Mouse (Mus musculus) olfactory bulb, adult 2 months (tissue): ENCODE results near the gene Zfyve28.

Source experiments
- CTCF ChIP-seq: fragments of 200-500 bp; IDR thresholded peaks from 2 replicates; pipeline ENCODE4 v1.5.1; 2012; ENCODE audit warnings: low read depth, mild to moderate bottlenecking, low read length, moderate library complexity; ENCODE audit not compliant: insufficient read depth
- POLR2A ChIP-seq: fragments of 200-500 bp; IDR thresholded peaks from 2 replicates; pipeline ENCODE4 v1.6.1; 2012; ENCODE audit warnings: mild to moderate bottlenecking, low read depth, low read length, moderate library complexity; ENCODE audit not compliant: insufficient read depth

GRCm38 (mm10) chr5:34326249-34326691 lies 38.0 kb upstream of the Zfyve28 start:
- no peak for TF ChIP-seq CTCF
- no peak for TF ChIP-seq POLR2A
